Mouse (Mus musculus): Measurements from ENCODE around the gene Cyp2c37. TPM values are rescaled to one million over a fixed set of nuclear protein-coding genes. Genes with fewer than 3 reads are reported as not detected.
"Not testable (repeated sequence)": the region's sequence is repeated elsewhere in the genome, so short reads cannot be mapped to it uniquely, and the experiment has no call there.

The Cyp2c37 gene
- not detected in 2 replicates for polyA plus RNA-seq (2015; fragmentation: Nextera tagmentation; extraction: Ambion mirVana)

- not testable (repeated sequence) for H3K27ac ChIP-seq; H3K9ac ChIP-seq; H3K27me3 ChIP-seq; H3K9me3 ChIP-seq; ATAC-seq (ENCODE audit: low FRiP score); H3K4me2 ChIP-seq; H3K36me3 ChIP-seq; H3K4me1 ChIP-seq (replicated peaks); H3K4me3 ChIP-seq
- 93% methylated on average over 1 of the region's 1 CpGs for WGBS
Measured at GRCm38 (mm10) chr19:39992140-39992539, at the start of gene Cyp2c37. Cyp2c37 (plus strand) TSS chr19:39992424.

- H3K36me3 ChIP-seq; ATAC-seq (ENCODE audit: low FRiP score); H3K4me2 ChIP-seq; H3K4me1 ChIP-seq (replicated peaks); H3K9ac ChIP-seq; H3K27me3 ChIP-seq; H3K27ac ChIP-seq; H3K4me3 ChIP-seq: not testable (repeated sequence)
- peaks cover 13% of the 10 kb centered on the region; the same call in 1 of the 2 replicates for H3K9me3 ChIP-seq
Measured at GRCm38 (mm10) chr19:39960861-39961260, 31.4 kb upstream of the Cyp2c37 start.

- not testable (repeated sequence) for H3K4me3 ChIP-seq; H3K36me3 ChIP-seq; H3K27me3 ChIP-seq; ATAC-seq (ENCODE audit: low FRiP score); H3K9ac ChIP-seq; H3K4me2 ChIP-seq; H3K9me3 ChIP-seq; H3K4me1 ChIP-seq (replicated peaks); H3K27ac ChIP-seq
- WGBS: 90% methylated on average over 3 of the region's 3 CpGs
Measured at GRCm38 (mm10) chr19:39971096-39971495, 21.1 kb upstream of the Cyp2c37 start.

GRCm38 (mm10) chr19:39989471-39989870 is 2.8 kb upstream of the Cyp2c37 start:
- no peak overlapping the region for H3K27ac ChIP-seq
- H3K4me1 ChIP-seq (replicated peaks): no peaks in the 10 kb centered on the region
- H3K9ac ChIP-seq: no peak overlapping the region
- no peak for ATAC-seq (ENCODE audit: low FRiP score)
- no peaks in the 10 kb centered on the region for H3K27me3 ChIP-seq
- H3K36me3 ChIP-seq: no peaks in the 10 kb centered on the region
- no peaks in the 10 kb centered on the region for H3K9me3 ChIP-seq
- no peak overlapping the region for H3K4me3 ChIP-seq
- H3K4me2 ChIP-seq: no peak overlapping the region
- 76% methylated on average over 2 of the region's 2 CpGs for WGBS

Other genes starting within 250 kb of the Cyp2c37 start
- gene Cyp2c40, start 179.6 kb upstream of the Cyp2c37 start, polyA plus RNA-seq (2015; fragmentation: Nextera tagmentation; extraction: Ambion mirVana): not detected in 2 replicates
- not detected in 2 replicates for gene Cyp2c69, start 105.6 kb upstream of the Cyp2c37 start, polyA plus RNA-seq (2015; fragmentation: Nextera tagmentation; extraction: Ambion mirVana)
- gene Cyp2c54, start 81.4 kb downstream of the Cyp2c37 start, polyA plus RNA-seq (2015; fragmentation: Nextera tagmentation; extraction: Ambion mirVana): not detected in 2 replicates
- gene Cyp2c50, start 97.3 kb downstream of the Cyp2c37 start, polyA plus RNA-seq (2015; fragmentation: Nextera tagmentation; extraction: Ambion mirVana): not detected in 2 replicates
- not detected in 2 replicates for gene Cyp2c70, start 194.9 kb downstream of the Cyp2c37 start, polyA plus RNA-seq (2015; fragmentation: Nextera tagmentation; extraction: Ambion mirVana)